Mouse (Mus musculus): ENCODE results near the gene Gm49425. TPM values are rescaled to one million over a fixed set of nuclear protein-coding genes. Genes with fewer than 3 reads are reported as not detected.

Gm49425 gene
- polyA plus RNA-seq, 1 experiment from 2014 or later, result not detected

DNA sequence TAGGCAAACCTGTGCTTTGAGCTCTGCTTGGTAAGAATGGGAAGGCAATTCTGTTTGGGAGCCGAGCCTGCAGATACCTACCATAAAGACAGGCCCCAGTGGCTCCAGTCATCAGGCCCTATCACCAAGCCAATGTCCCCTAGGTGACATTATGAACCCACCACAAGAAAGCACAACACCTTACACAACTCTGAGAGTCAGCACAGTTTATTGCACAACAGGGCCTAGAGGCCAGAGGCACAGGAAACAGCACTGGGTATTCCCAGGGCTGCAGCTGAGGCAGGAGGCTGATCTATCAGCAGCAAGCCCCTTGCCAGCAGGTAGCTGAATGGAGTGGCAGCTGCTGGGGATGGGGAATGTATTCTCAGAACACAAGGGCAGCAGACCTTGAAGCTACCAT, 32.1 kb downstream of the Gm49425 start:
- Histone ChIP-seq H3K4me2 (replicated peaks) (no peak overlapping the region), H3K36me3 (no peaks in the 10 kb centered on the region), H3K27ac (replicated peaks) (no peak overlapping the region), H3K4me3 (no peak overlapping the region), H3K9me3 (no peaks in the 10 kb centered on the region), H3K4me1 (no peaks in the 10 kb centered on the region), H3K27me3 (no peaks in the 10 kb centered on the region), H3K9ac (replicated peaks) (no peak overlapping the region)
- ATAC-seq (ENCODE audit: low FRiP score, low read depth), result no peak
- WGBS, result 83% methylated on average over 1 of the region's 1 CpGs

DNA sequence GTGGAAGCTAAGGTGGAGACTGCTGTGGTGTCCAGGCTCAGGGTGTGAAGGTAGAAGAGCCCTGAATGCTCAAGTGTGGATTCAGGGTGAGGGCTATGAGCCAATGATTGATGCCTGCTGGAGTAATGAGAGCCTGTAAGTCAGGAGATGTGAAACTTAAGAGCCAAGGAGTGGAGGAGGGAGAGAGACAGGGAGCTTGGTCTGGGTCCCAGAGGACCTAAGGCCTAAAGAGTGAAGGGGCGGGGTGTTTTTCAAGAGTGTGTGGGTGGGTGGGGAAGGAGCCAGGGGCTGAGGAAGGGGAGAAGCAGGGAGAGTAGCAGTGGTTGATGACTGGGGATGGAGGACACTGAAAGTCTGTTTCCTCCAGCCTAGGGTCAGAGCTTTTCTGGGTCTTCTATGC, 33.4 kb downstream of the Gm49425 start:
- H3K36me3 ChIP-seq, result no peaks in the 10 kb centered on the region
- H3K4me1 ChIP-seq, result peaks cover 12% of the 10 kb centered on the region
- 88% methylated on average over 1 of the region's 1 CpGs for WGBS
- no peaks in the 10 kb centered on the region for H3K9me3 ChIP-seq
- ATAC-seq (ENCODE audit: low FRiP score, low read depth), result no peak
- H3K27me3 ChIP-seq, result peaks cover 8% of the 10 kb centered on the region
- H3K4me3 ChIP-seq, result no peak overlapping the region
- no peak overlapping the region for H3K4me2 ChIP-seq (replicated peaks)
- no peak overlapping the region for H3K9ac ChIP-seq (replicated peaks)
- H3K27ac ChIP-seq (replicated peaks), result no peak overlapping the region

DNA sequence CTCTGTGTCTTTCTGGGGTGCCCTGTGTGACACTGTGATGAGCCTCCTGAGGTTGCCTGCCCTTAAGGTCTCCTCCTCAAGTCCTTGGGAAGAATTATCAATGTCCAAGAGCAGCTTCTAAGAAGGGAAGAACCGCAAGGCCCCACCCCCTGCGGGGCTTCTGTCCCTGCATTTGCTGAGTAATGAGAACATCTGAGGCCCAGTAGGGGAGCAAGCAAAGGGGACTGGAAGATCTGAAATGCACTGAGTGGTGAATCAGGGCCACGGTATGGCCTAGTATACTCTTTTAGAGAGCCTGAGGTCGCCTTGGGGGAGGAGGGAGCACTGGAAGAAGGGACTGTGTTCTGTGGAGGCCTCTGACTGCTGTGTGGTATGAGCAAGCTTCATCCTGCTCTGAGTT, 35.0 kb downstream of the Gm49425 start:
- Histone ChIP-seq H3K4me2 (replicated peaks) (no peak overlapping the region), H3K27me3 (peaks cover 17% of the 10 kb centered on the region), H3K9ac (replicated peaks) (no peak overlapping the region), H3K27ac (replicated peaks) (no peak overlapping the region), H3K4me3 (no peak overlapping the region), H3K36me3 (no peaks in the 10 kb centered on the region), H3K9me3 (no peaks in the 10 kb centered on the region), H3K4me1 (peaks cover 12% of the 10 kb centered on the region)
- 34% methylated on average over 4 of the region's 4 CpGs for WGBS
- ATAC-seq (ENCODE audit: low FRiP score, low read depth), result no peak

DNA sequence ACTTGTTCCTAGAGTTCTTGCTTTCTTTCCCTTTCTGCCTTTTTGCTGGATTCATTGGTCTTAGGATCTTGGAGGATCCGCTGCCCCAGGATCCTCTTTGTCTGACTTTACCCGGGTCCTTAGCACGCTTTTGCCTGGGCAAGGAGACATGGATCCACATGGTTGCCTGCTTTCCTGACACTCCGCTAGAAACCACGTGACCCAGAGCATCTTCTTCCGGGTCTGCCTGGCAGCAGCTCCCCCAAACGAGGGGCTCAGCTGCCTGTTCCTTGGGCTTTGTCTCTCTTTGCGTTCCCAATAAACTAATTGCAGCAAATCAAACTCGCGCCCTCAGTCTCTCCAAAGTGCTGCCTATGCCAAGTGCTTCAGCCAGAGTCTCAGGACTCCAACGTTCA, 37.4 kb downstream of the Gm49425 start:
- no peak for ATAC-seq (ENCODE audit: low FRiP score, low read depth)
- WGBS, result 32% methylated on average over 11 of the region's 11 CpGs
- Histone ChIP-seq H3K9me3 (no peaks in the 10 kb centered on the region), H3K4me3 (peak overlapping the region; percentile 36), H3K4me1 (peaks cover 12% of the 10 kb centered on the region), H3K27me3 (peaks cover 17% of the 10 kb centered on the region), H3K4me2 (replicated peaks) (peak overlapping the region; percentile 69), H3K9ac (replicated peaks) (peak overlapping the region; percentile 24; the same call in 1 of the 2 replicates), H3K36me3 (no peaks in the 10 kb centered on the region), H3K27ac (replicated peaks) (no peak overlapping the region)

DNA sequence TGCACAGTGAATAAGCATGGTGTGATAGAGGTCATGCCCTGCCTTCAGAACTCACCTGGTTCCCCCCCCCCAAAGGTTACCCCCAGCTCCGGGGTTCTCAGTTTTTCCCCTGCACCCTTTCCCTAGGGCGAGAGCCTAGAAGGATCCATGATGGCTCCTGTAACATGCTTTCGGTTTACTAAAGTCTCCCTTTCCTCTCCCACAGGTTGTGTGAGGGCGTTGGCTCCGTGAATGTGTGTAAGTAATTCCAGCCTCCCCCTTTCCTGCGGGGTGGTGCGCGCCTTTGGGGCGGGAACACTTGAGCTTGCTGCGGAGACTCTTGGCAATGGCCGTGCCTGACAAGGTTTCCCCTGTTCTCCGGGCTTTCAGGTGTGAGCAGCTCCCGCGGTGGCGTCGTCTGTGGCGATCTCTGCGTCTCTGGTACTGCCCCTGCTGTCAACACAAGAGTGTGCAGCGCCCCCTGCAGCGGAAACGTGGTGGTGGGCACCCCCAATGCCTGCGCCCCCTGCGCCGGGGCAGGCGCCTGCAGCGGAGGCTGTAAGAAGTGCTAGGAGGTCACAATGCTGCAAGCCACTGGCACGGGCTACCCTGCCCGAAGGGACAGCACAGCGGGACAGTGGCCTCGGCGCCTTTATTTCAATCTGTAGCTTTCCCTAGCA, 37.9 kb downstream of the Gm49425 start:
- no peak for ATAC-seq (ENCODE audit: low FRiP score, low read depth)
- Histone ChIP-seq H3K27me3 (peaks cover 17% of the 10 kb centered on the region), H3K9ac (replicated peaks) (peak overlapping the region; percentile 24), H3K4me1 (peaks cover 12% of the 10 kb centered on the region), H3K9me3 (no peaks in the 10 kb centered on the region), H3K4me3 (peak overlapping the region; percentile 36), H3K4me2 (replicated peaks) (peak overlapping the region; percentile 69), H3K27ac (replicated peaks) (no peak overlapping the region), H3K36me3 (no peaks in the 10 kb centered on the region)
- 8% methylated on average over 31 of the region's 31 CpGs for WGBS

DNA sequence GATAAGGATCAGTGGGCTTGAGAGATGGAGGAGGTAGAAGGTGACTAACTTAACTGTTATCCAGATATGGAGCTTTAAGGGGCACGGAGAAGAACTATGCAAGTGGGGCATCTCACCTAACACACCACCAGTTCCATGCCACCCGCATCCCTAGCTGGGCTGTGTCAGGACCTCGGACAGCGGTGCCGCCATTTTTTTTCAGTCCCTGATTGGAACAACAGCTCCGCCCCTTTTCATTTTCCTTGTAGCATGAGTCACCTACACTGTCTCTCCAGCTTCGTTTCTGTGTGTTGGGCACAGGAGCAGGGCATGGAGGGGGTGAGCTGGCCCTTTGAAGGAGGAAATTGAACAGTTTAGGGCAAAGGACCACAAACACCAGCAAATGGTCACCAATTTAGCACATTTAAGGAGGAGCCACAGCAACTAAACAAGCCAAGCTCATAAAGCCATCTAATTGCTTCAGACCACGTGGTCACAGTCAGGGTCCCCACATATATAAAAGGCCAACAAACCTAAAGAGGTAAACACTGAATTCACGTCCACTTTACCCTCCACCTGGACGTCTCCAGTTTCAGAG, 44.0 kb downstream of the Gm49425 start, which contains the start of gene Krt86:
TSS of gene Krt86 (plus strand) at position 527 of the 577 bp plus-strand sequence.
- Histone ChIP-seq H3K27ac (replicated peaks) (no peak within 1 kb of the TSS), H3K4me3 (no peak within 1 kb of the TSS), H3K4me2 (replicated peaks) (no peak within 1 kb of the TSS), H3K27me3 (peaks cover 5% of the 10 kb centered on the region), H3K36me3 (no peaks in the 10 kb centered on the region), H3K4me1 (no peaks in the 10 kb centered on the region), H3K9ac (replicated peaks) (no peak within 1 kb of the TSS), H3K9me3 (no peaks in the 10 kb centered on the region)
- WGBS, result 39% methylated on average over 10 of the region's 10 CpGs
- ATAC-seq (ENCODE audit: low FRiP score, low read depth), result no peak

DNA sequence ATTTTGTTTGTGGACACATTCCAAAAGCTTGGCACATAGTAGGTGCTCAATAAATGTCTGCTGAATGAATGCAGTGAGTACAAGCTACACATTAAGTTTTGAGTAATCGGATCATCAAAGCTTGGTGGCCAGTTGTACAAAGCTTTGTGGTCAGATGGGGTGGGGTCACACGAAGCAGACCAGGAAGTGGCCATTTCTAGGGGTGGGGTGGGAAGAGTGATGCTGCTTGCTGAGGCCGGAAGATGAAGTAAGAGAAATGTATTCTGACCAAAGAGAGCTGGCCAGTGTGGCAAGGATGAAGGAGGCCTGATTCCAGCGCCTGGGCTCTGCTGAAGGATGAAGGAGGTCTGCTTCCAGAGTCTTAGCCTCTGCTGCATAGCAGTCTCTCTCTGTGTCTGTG, 48.0 kb downstream of the Gm49425 start:
- H3K4me3 ChIP-seq, result no peak overlapping the region
- no peaks in the 10 kb centered on the region for H3K36me3 ChIP-seq
- no peak for ATAC-seq (ENCODE audit: low FRiP score, low read depth)
- no peak overlapping the region for H3K4me2 ChIP-seq (replicated peaks)
- WGBS, result 88% methylated on average over 4 of the region's 4 CpGs
- H3K9me3 ChIP-seq, result no peaks in the 10 kb centered on the region
- H3K27ac ChIP-seq (replicated peaks), result no peak overlapping the region
- no peaks in the 10 kb centered on the region for H3K27me3 ChIP-seq
- no peak overlapping the region for H3K9ac ChIP-seq (replicated peaks)
- H3K4me1 ChIP-seq, result no peaks in the 10 kb centered on the region

Small RNA genes within 50 kb of the gene (microRNA-seq; reads per million reads assigned to microRNA genes)
- not detected for gene Gm44393

Other genes with a start within 250 kb of the Gm49425 start
- 63.9 and 68.1 TPM in 2 replicates for gene Atg101, start 233.0 kb downstream of the Gm49425 start, polyA plus RNA-seq (2016; fragmentation: Nextera tagmentation; extraction: Ambion mirVana)
- gene 6030408B16Rik, start 224.0 kb downstream of the Gm49425 start, polyA plus RNA-seq (2016; fragmentation: Nextera tagmentation; extraction: Ambion mirVana), result 0.15 TPM in 1 of 2 replicates, not detected in the other
- gene Krt80, start 147.1 kb downstream of the Gm49425 start, polyA plus RNA-seq (2016; fragmentation: Nextera tagmentation; extraction: Ambion mirVana), result 0.14 and 0.18 TPM in 2 replicates
- 5.8 and 6.3 TPM in 2 replicates for gene Krt7, start 106.2 kb downstream of the Gm49425 start, polyA plus RNA-seq (2016; fragmentation: Nextera tagmentation; extraction: Ambion mirVana)
- gene Krt87, start 78.5 kb downstream of the Gm49425 start, polyA plus RNA-seq (2016; fragmentation: Nextera tagmentation; extraction: Ambion mirVana), result 0.15 and 0.22 TPM in 2 replicates
- gene Krt88, start 69.5 kb downstream of the Gm49425 start, polyA plus RNA-seq (2016; fragmentation: Nextera tagmentation; extraction: Ambion mirVana), result not detected in 2 replicates
- gene Krt81, start 53.5 kb downstream of the Gm49425 start, polyA plus RNA-seq (2016; fragmentation: Nextera tagmentation; extraction: Ambion mirVana), result not detected in 2 replicates
- not detected in 2 replicates for gene Krt86, start 43.8 kb downstream of the Gm49425 start, polyA plus RNA-seq (2016; fragmentation: Nextera tagmentation; extraction: Ambion mirVana)
- gene Krt83, start 25.7 kb downstream of the Gm49425 start, polyA plus RNA-seq (2016; fragmentation: Nextera tagmentation; extraction: Ambion mirVana), result not detected in 2 replicates
- not detected in 2 replicates for gene Krt84, start 15.6 kb upstream of the Gm49425 start, polyA plus RNA-seq (2016; fragmentation: Nextera tagmentation; extraction: Ambion mirVana)
- gene Krt82, start 33.4 kb upstream of the Gm49425 start, polyA plus RNA-seq (2016; fragmentation: Nextera tagmentation; extraction: Ambion mirVana), result not detected in 2 replicates
- 0.09 and 0.31 TPM in 2 replicates for gene Krt90, start 45.7 kb upstream of the Gm49425 start, polyA plus RNA-seq (2016; fragmentation: Nextera tagmentation; extraction: Ambion mirVana)
- not detected in 2 replicates for gene Krt75, start 56.6 kb upstream of the Gm49425 start, polyA plus RNA-seq (2016; fragmentation: Nextera tagmentation; extraction: Ambion mirVana)
- gene Gm5414, start 110.9 kb upstream of the Gm49425 start, polyA plus RNA-seq (2016; fragmentation: Nextera tagmentation; extraction: Ambion mirVana), result not detected in 2 replicates
- gene Gm5478, start 130.1 kb upstream of the Gm49425 start, polyA plus RNA-seq (2016; fragmentation: Nextera tagmentation; extraction: Ambion mirVana), result not detected in 2 replicates
- gene Krt6b, start 163.0 kb upstream of the Gm49425 start, polyA plus RNA-seq (2016; fragmentation: Nextera tagmentation; extraction: Ambion mirVana), result not detected in 2 replicates
- gene Krt6a, start 177.0 kb upstream of the Gm49425 start, polyA plus RNA-seq (2016; fragmentation: Nextera tagmentation; extraction: Ambion mirVana), result not detected in 2 replicates
- gene Krt5, start 195.6 kb upstream of the Gm49425 start, polyA plus RNA-seq (2016; fragmentation: Nextera tagmentation; extraction: Ambion mirVana), result 5.3 and 7.9 TPM in 2 replicates
- not detected in 2 replicates for gene Krt71, start 225.8 kb upstream of the Gm49425 start, polyA plus RNA-seq (2016; fragmentation: Nextera tagmentation; extraction: Ambion mirVana)

Data from midbrain, embryonic 12.5 days (tissue).